Mouse (Mus musculus): ENCODE data around the gene Tent5b. TPM values are rescaled to one million over a fixed set of nuclear protein-coding genes. Genes with fewer than 3 reads are reported as not detected.

Gene Tent5b
- polyA plus RNA-seq, 1 experiment = 10.9 TPM

- H3K4me1 ChIP-seq (ENCODE audit: control insufficient read depth, insufficient read depth, low read length) = peaks cover 9% of the 10 kb centered on the region
- H3K27ac ChIP-seq (ENCODE audit: insufficient read depth, low read length) = no peak overlapping the region
- H3K9ac ChIP-seq (ENCODE audit: low read depth, poor library complexity, severe bottlenecking) = no peak overlapping the region
- H3K4me3 ChIP-seq (ENCODE audit: low read depth, low read length) = no peak overlapping the region
- TF ChIP-seq CTCF (IDR thresholded peaks at IDR 0.05; ENCODE audit: low read depth, low read length) (no peak), EP300 (IDR thresholded peaks at IDR 0.05; ENCODE audit: insufficient read depth, low read depth, low read length) (no peak), POLR2A (IDR thresholded peaks at IDR 0.05; ENCODE audit: insufficient read depth, low read length) (no peak)
- H3K36me3 ChIP-seq (ENCODE audit: control insufficient read depth, insufficient read depth, low read length, poor library complexity, severe bottlenecking) = no peaks in the 10 kb centered on the region
- no peaks in the 10 kb centered on the region for H3K9me3 ChIP-seq (replicated peaks; ENCODE audit: control insufficient read depth, insufficient read depth, low read length, poor library complexity, severe bottlenecking)
- no peaks in the 10 kb centered on the region for H3K27me3 ChIP-seq (ENCODE audit: control insufficient read depth, insufficient read depth, low read length, poor library complexity, severe bottlenecking)
Measured at GRCm38 (mm10) chr4:133460796-133461325, 19.1 kb upstream of the Tent5b start.

- no peaks in the 10 kb centered on the region for H3K27me3 ChIP-seq (ENCODE audit: control insufficient read depth, insufficient read depth, low read length, poor library complexity, severe bottlenecking)
- no peak overlapping the region for H3K4me3 ChIP-seq (ENCODE audit: low read depth, low read length)
Measured at GRCm38 (mm10) chr4:133461362-133461761, 18.6 kb upstream of the Tent5b start.

GRCm38 (mm10) chr4:133463184-133463583, 16.7 kb upstream of the Tent5b start:
- H3K9me3 ChIP-seq (replicated peaks; ENCODE audit: control insufficient read depth, insufficient read depth, low read length, poor library complexity, severe bottlenecking) = no peaks in the 10 kb centered on the region
- H3K27ac ChIP-seq (ENCODE audit: insufficient read depth, low read length) = no peak overlapping the region
- no peak overlapping the region for H3K4me3 ChIP-seq (ENCODE audit: low read depth, low read length)
- H3K27me3 ChIP-seq (ENCODE audit: control insufficient read depth, insufficient read depth, low read length, poor library complexity, severe bottlenecking) = no peaks in the 10 kb centered on the region
- H3K36me3 ChIP-seq (ENCODE audit: control insufficient read depth, insufficient read depth, low read length, poor library complexity, severe bottlenecking) = no peaks in the 10 kb centered on the region
- H3K9ac ChIP-seq (ENCODE audit: low read depth, poor library complexity, severe bottlenecking) = no peak overlapping the region
- peaks cover 9% of the 10 kb centered on the region for H3K4me1 ChIP-seq (ENCODE audit: control insufficient read depth, insufficient read depth, low read length)
- TF ChIP-seq EP300 (IDR thresholded peaks at IDR 0.05; ENCODE audit: insufficient read depth, low read depth, low read length) (no peak), POLR2A (IDR thresholded peaks at IDR 0.05; ENCODE audit: insufficient read depth, low read length) (no peak), CTCF (IDR thresholded peaks at IDR 0.05; ENCODE audit: low read depth, low read length) (no peak)

More at GRCm38 (mm10) chr4:133461362-133461761, 18.6 kb upstream of the Tent5b start:
- Histone ChIP-seq H3K9ac (ENCODE audit: low read depth, poor library complexity, severe bottlenecking) (no peak overlapping the region), H3K36me3 (ENCODE audit: control insufficient read depth, insufficient read depth, low read length, poor library complexity, severe bottlenecking) (no peaks in the 10 kb centered on the region), H3K27ac (ENCODE audit: insufficient read depth, low read length) (no peak overlapping the region), H3K4me1 (ENCODE audit: control insufficient read depth, insufficient read depth, low read length) (peaks cover 9% of the 10 kb centered on the region), H3K9me3 (replicated peaks; ENCODE audit: control insufficient read depth, insufficient read depth, low read length, poor library complexity, severe bottlenecking) (no peaks in the 10 kb centered on the region)
- no peak for TF ChIP-seq CTCF (IDR thresholded peaks at IDR 0.05; ENCODE audit: low read depth, low read length)
- TF ChIP-seq POLR2A (IDR thresholded peaks at IDR 0.05; ENCODE audit: insufficient read depth, low read length) = no peak
- no peak for TF ChIP-seq EP300 (IDR thresholded peaks at IDR 0.05; ENCODE audit: insufficient read depth, low read depth, low read length)

- Histone ChIP-seq H3K9ac (ENCODE audit: low read depth, poor library complexity, severe bottlenecking) (peak overlapping the region; percentile 30), H3K4me1 (ENCODE audit: control insufficient read depth, insufficient read depth, low read length) (peaks cover 5% of the 10 kb centered on the region), H3K4me3 (ENCODE audit: low read depth, low read length) (peak overlapping the region; percentile 88), H3K27ac (ENCODE audit: insufficient read depth, low read length) (no peak overlapping the region), H3K36me3 (ENCODE audit: control insufficient read depth, insufficient read depth, low read length, poor library complexity, severe bottlenecking) (no peaks in the 10 kb centered on the region), H3K27me3 (ENCODE audit: control insufficient read depth, insufficient read depth, low read length, poor library complexity, severe bottlenecking) (no peaks in the 10 kb centered on the region), H3K9me3 (replicated peaks; ENCODE audit: control insufficient read depth, insufficient read depth, low read length, poor library complexity, severe bottlenecking) (peaks cover 5% of the 10 kb centered on the region)
- TF ChIP-seq POLR2A (IDR thresholded peaks at IDR 0.05; ENCODE audit: insufficient read depth, low read length) (no peak), EP300 (IDR thresholded peaks at IDR 0.05; ENCODE audit: insufficient read depth, low read depth, low read length) (no peak), CTCF (IDR thresholded peaks at IDR 0.05; ENCODE audit: low read depth, low read length) (no peak)
Measured at GRCm38 (mm10) chr4:133468080-133468479, 11.9 kb upstream of the Tent5b start.

- H3K27ac ChIP-seq (ENCODE audit: insufficient read depth, low read length) = no peak overlapping the region
- no peaks in the 10 kb centered on the region for H3K36me3 ChIP-seq (ENCODE audit: control insufficient read depth, insufficient read depth, low read length, poor library complexity, severe bottlenecking)
- H3K9ac ChIP-seq (ENCODE audit: low read depth, poor library complexity, severe bottlenecking) = peak overlapping the region; percentile 36; the same call in 1 of the 2 replicates
- peaks cover 3% of the 10 kb centered on the region for H3K4me1 ChIP-seq (ENCODE audit: control insufficient read depth, insufficient read depth, low read length)
- peak overlapping the region; percentile 55 for H3K4me3 ChIP-seq (ENCODE audit: low read depth, low read length)
- H3K27me3 ChIP-seq (ENCODE audit: control insufficient read depth, insufficient read depth, low read length, poor library complexity, severe bottlenecking) = no peaks in the 10 kb centered on the region
- H3K9me3 ChIP-seq (replicated peaks; ENCODE audit: control insufficient read depth, insufficient read depth, low read length, poor library complexity, severe bottlenecking) = peaks cover 5% of the 10 kb centered on the region
- TF ChIP-seq POLR2A (IDR thresholded peaks at IDR 0.05; ENCODE audit: insufficient read depth, low read length) (no peak), EP300 (IDR thresholded peaks at IDR 0.05; ENCODE audit: insufficient read depth, low read depth, low read length) (no peak), CTCF (IDR thresholded peaks at IDR 0.05; ENCODE audit: low read depth, low read length) (no peak)
Measured at GRCm38 (mm10) chr4:133469122-133469521, 10.8 kb upstream of the Tent5b start.

GRCm38 (mm10) chr4:133471135-133471821, 8.7 kb upstream of the Tent5b start:
- peaks cover 5% of the 10 kb centered on the region for H3K9me3 ChIP-seq (replicated peaks; ENCODE audit: control insufficient read depth, insufficient read depth, low read length, poor library complexity, severe bottlenecking)
- H3K27me3 ChIP-seq (ENCODE audit: control insufficient read depth, insufficient read depth, low read length, poor library complexity, severe bottlenecking) = no peaks in the 10 kb centered on the region
- peak; percentile 11 for TF ChIP-seq CTCF (IDR thresholded peaks at IDR 0.05; ENCODE audit: low read depth, low read length)
- no peak for TF ChIP-seq POLR2A (IDR thresholded peaks at IDR 0.05; ENCODE audit: insufficient read depth, low read length)
- no peaks in the 10 kb centered on the region for H3K36me3 ChIP-seq (ENCODE audit: control insufficient read depth, insufficient read depth, low read length, poor library complexity, severe bottlenecking)
- H3K9ac ChIP-seq (ENCODE audit: low read depth, poor library complexity, severe bottlenecking) = no peak overlapping the region
- H3K4me1 ChIP-seq (ENCODE audit: control insufficient read depth, insufficient read depth, low read length) = peaks cover 2% of the 10 kb centered on the region
- H3K27ac ChIP-seq (ENCODE audit: insufficient read depth, low read length) = no peak overlapping the region
- H3K4me3 ChIP-seq (ENCODE audit: low read depth, low read length) = no peak overlapping the region

All from ES-Bruce4 (cell line).